Mouse (Mus musculus) adrenal gland, adult (tissue): Measurements from ENCODE around the gene Atpif1.
"Not testable (repeated sequence)": the region's sequence is repeated elsewhere in the genome, so short reads cannot be mapped to it uniquely, and the experiment has no call there.

Experiments used
- DNase-seq, 2 experiments: peaks; one replicate each; pipeline ENCODE4 v3.0.0; 2022 to 2023; ENCODE audit warnings: low spot score in 1 of 2; ENCODE audit not compliant: inconsistent age in 2 of 2

The Atpif1 gene

DNA sequence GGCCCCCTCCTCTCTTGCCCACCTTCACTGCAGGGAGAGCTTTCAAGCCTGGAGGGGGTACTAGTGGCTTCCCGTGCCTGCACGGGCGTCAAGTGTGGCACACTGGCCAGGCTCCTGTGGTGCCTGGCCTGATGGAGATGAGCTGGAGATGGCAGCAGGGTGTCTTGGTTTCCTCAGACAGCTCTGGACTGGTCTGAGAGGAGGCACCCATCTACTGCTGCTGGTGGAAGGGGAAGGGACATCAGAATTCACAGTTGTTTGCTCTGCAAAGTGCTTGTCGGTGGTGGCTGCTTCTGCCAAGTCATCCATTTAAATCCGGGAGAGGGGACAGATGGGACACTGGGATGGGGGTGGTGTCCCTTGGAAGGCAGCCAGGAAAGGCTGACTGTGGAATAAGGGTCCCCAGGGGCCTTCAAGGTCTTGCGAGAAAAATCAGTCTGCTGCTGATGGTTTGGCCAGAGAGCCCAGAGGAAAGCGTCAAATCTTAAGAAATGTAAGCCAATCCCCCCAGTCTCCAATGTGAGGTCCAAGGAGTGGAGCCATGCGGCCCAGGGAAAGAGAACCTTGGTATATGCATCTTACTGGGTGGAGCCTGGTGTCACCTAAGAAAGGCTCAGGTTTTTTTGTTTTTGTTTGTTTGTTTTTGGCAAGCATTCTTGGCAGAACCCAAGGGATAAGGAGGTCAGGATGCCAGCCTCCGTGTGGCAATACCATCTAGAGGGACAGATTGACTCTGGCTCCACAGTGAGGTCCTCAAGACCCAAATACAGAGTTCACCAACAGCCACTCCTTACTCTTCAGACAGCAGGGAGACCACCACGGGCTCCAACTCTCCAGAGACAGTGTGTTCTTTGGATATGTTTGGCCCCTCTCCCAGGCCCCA, 41.0 kb downstream of the Atpif1 start:
- DNase-seq: peak in 1 of 2 experiments; percentile 56

DNA sequence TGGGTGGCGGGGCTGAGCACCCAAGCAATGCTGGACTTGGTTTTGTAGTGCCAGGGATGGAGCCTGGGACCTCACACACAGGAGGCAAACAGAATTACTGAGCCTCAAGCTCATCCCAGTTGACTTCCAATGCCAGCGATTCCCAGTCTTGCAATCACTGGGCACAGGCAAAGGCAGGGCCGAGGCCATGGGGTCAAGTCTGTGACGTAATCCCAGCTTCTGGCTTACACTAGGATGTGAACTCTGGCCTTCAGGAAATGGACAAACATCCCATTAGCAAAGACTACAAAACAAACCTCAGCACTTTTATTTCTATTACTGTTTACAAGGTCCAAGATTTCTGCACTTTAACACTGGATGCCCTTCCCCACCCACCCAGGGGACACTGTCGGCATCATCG, 41.7 kb downstream of the Atpif1 start:
- DNase-seq: peak; percentile 46 to 87

DNA sequence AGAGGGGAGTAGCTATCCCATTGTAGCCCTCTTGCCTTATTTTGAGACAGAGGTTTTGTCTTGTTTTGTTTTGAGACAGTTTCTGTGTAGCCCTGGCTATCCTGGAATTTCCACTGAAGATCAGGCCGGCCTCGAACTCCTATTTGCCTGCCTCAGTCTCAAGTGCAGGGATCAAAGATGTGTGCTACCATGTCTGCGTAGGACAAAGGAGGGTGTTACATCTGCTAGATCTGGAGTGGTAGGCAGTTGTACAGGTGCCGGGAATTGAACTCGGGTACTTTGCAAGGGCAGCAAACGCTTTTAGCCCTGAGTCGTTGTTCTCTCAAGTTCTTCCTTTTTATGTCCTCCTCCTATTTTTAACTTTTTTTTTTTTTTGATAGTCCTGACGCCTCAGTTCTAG, 42.4 kb downstream of the Atpif1 start:
- no peak for DNase-seq

DNA sequence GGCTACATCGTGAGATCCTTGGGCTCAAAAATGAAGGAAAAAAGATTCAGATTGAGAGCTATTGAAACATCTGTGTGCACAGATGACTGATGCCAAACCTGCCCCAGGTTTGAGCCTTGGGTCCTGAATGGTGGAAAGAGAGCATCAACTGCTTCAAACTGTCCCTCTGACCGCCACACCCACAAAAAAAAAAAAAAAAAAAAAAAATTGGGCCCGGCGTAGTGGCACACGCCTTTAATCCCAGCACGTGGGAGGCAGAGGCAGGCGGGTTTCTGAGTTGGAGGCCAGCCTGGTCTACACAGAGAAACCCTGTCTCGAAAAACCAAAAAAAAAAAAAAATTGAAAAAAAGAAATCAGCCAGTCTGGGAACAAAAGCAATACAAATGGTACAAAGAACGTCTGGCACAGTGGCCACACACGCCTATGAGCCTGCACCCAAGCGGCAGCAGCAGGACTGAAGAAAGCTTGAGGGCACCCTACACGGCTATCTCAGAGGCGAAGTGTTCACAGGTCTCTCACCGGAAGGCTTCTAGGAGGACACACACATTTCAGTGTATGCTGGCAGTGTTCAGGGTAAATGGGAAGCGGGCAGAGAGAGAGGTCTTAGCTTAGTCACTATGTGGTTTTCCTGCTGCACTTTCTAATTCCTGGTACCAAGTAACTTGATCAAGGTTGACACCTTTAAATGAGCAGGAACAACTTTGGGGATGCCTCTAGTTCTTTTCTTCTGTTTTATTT, 43.0 kb downstream of the Atpif1 start:
- no peak for DNase-seq

DNA sequence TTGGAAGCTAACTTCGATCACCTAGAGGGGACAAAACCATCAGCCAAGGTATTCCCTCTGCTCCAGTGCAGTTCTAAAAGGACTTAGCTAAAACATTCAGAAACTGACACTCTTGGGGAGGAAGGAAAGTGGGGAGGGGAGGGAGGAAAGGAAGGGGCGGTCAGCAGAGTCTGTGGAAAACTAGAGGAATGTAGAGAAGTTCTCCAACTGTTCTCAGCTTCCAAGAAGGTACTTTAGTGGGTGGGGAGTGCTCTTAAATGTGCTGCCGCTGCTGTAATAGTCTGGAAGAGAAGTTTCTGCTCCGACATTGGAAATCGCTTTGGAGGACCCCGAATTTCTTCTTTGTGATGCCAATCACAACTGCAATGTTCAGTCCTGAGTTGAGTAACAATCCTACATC, 44.5 kb downstream of the Atpif1 start:
- DNase-seq: no peak

DNA sequence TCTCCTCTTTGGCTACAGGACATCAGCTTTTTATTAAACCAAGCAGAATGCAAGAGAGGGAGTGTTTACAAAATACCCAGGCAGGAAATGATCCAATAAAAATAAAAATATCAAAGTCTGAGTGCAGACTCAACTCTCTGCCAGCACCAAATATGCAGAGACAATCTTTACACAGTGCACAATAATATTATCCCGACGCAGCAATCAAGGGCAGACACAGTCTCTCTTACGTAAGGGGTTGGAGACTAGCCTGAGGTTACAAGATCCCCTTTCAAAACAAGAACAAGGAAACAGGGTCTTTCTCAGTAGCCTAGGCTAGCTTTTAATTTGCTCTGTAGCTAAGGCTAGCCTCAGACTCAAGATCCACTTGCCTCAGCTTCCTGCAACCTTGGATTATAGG, 44.9 kb downstream of the Atpif1 start:
- peak in 1 of 2 experiments; percentile 59 for DNase-seq

DNA sequence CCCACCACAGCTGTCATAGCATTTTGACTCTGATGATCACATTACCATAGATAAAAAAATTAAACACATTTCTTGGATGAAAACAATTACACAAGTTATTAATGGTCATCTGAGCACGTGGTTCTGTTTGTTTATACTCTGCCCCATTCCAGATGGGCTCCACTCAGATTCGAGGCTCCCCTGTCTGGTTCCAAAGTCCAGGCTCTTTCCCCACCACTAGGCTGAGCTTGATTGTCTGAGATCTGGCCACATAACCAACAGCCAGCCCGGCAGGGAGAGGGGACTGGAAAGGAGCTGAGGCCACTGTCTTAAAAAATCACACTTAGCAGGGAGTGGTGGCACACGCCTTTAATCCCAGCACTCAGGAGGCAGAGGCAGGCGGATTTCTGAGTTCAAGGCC, 48.6 kb downstream of the Atpif1 start:
- DNase-seq: no peak

DNA sequence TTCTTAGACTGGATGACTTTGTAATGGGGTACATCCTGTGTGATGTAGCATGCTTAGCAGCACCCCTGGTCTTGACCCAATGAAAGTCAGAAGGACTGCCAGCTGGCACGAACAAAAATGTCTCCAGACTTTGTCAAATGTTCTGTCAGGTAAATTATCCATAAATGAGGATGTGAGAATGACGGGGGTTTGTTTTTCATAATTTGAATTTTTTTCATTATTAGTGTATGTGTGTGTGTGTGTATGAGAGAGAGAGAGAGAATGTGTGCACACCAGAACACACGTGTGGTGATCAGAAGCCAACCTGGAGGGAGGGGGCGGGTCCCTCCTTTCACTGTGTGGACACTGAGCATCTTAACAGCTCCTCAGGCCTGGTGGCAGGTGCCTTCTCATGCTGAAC, 49.2 kb downstream of the Atpif1 start:
- DNase-seq: no peak

DNA sequence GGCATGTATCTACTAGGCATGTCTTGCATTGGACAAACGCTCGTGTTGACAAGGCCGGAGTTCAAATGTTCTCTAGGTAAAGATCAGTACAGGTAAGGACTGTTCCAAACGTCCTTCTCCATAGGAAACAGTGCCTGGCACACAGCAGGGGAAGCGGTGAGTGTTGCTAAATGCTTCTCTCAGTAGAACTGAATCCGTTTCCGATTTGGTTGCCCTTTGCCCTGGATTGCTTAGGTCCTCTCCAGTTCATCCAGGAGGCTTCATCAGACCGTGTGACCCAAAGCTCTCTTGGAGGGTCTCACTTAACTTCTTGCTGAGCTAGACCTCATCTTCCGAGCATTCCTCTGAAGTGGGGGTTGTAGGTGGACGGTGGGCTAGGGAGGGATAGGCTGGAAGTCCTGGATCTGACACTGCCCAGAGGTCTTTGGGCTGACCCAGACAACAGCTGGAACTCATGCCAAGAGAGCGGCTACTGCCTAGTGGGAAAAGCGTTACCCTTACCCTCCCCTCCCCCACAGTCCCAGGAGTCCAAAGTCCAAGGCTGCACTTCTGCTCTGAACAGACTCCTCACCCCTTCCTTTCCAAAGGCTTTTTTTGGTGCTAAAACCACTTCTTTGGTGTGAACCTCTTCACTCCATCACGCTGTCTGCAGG, 50.4 kb downstream of the Atpif1 start:
- peak in 1 of 2 experiments; percentile 71 for DNase-seq

DNA sequence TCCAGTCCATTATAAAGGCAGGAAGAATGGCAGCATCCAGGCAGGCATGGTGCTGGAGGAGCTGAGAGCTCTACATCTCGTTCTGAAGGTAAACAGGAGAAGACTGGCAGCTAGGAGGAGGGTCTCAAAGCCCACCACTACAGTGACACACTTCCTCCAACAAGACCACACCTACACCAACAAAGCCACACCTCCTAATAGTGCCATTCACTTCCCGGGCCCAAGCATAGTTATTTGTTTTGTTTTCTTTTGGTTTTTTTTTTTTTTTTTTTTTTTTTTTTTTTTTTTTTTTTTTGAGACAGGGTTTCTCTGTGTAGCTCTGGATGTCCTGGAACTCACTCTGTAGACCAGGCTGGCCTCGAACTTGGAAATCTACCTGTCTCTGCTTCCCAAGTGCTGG, 51.4 kb downstream of the Atpif1 start:
- DNase-seq: not testable (repeated sequence)
